Mouse (Mus musculus) urinary bladder, postnatal 0 days (tissue): ENCODE measurements around the gene Amph. TPM values are rescaled to one million over a fixed set of nuclear protein-coding genes. Genes with fewer than 3 reads are reported as not detected.

Experiments used
- polyA plus RNA-seq: library from polyadenylated mRNA; unstranded; fragments of >200 nt; fragmentation: Nextera tagmentation; extraction: Ambion mirVana; gene quantifications from 2 replicates; pipeline ENCODE4 v1.2.1, GENCODE M21; 2015

Gene Amph
- 0.98 and 1.1 TPM in 2 replicates for polyA plus RNA-seq

GRCm38 (mm10) chr13:18948171-18949028 is at the start of gene Amph:
TSS of gene Amph (plus strand) at chr13:18948205.

Other genes starting within 250 kb of the Amph start
- 36.2 and 42.0 TPM in 2 replicates for gene Vps41, start 230.9 kb upstream of the Amph start, polyA plus RNA-seq